Mouse (Mus musculus): Measurements from ENCODE around the gene Duoxa1. TPM values are rescaled to one million over a fixed set of nuclear protein-coding genes. Genes with fewer than 3 reads are reported as not detected.

The Duoxa1 gene
- polyA plus RNA-seq, 1 experiment = 7.9 TPM

DNA sequence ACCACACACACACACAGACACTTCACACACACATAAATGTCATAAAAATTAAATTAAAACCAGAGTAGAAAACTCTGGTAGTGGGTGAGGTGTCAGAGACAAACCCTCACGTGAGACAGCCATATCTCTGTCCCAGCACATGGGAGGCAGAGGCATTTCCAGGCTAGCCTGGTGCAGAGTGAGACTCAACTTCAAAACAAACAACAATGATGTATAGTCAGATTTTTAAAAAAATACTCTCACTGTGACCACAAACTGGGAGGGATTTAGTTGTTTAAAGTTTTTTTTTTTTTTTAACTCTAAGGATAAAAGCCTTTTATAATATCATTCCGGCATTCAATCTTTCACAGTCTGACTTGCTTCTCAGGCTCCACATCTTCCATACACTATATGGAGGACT lies 11.8 kb upstream of the Duoxa1 start:
- H3K36me3 ChIP-seq (ENCODE audit: control insufficient read depth, insufficient read depth) = no peaks in the 10 kb centered on the region
- no peak overlapping the region for H3K4me3 ChIP-seq (ENCODE audit: insufficient read depth, poor library complexity, severe bottlenecking)
- H3K79me3 ChIP-seq (ENCODE audit: low read depth) = no peaks in the 10 kb centered on the region
- H3K79me2 ChIP-seq (ENCODE audit: control insufficient read depth, insufficient read depth) = no peaks in the 10 kb centered on the region
- TF ChIP-seq CTCF (IDR thresholded peaks at IDR 0.05; ENCODE audit: control insufficient read depth, insufficient read depth, insufficient read length) = no peak
- no peak for TF ChIP-seq FOSL1 (IDR thresholded peaks at IDR 0.05; ENCODE audit: insufficient read depth, low read length, poor library complexity, severe bottlenecking)
- TF ChIP-seq MYOD1 (IDR thresholded peaks at IDR 0.05; ENCODE audit: control insufficient read depth, insufficient read length, low read depth) = no peak
- TF ChIP-seq USF1 (IDR thresholded peaks at IDR 0.05; ENCODE audit: low read depth) = no peak
- no peak for TF ChIP-seq MAX (IDR thresholded peaks at IDR 0.05)
- no peak for TF ChIP-seq MYOG (IDR thresholded peaks at IDR 0.05; ENCODE audit: control insufficient read depth, extremely low read depth, insufficient read length)
- TF ChIP-seq CEBPB (IDR thresholded peaks at IDR 0.05; ENCODE audit: low read depth) = no peak
- H3ac ChIP-seq (ENCODE audit: control insufficient read depth, insufficient read length, low read depth) = no peak overlapping the region
- H3K27me3 ChIP-seq (ENCODE audit: control insufficient read depth, insufficient read depth, insufficient read length) = no peaks in the 10 kb centered on the region

DNA sequence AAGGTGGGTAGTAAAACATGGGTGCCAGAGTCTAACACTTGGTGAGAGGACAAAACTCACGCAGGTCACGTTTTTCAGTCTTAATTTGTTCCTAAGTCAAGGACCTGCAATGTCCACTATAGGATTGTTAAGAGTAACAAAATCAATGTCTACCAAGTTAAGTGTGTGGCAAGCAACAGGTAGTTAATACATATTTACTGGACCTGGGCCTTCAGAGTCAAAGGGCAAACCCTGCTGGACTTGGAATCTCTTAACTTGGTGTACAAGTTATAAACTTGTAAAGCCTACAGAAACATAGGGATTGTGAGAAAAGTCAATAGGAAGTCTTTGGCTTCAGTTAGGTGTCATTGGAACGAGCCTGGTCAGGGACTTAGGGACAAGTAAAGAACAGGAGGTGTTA lies 11.1 kb upstream of the Duoxa1 start:
- Histone ChIP-seq H3K79me3 (ENCODE audit: low read depth) (no peaks in the 10 kb centered on the region), H3ac (ENCODE audit: control insufficient read depth, insufficient read length, low read depth) (no peak overlapping the region), H3K79me2 (ENCODE audit: control insufficient read depth, insufficient read depth) (no peaks in the 10 kb centered on the region), H3K4me3 (ENCODE audit: insufficient read depth, poor library complexity, severe bottlenecking) (no peak overlapping the region), H3K27me3 (ENCODE audit: control insufficient read depth, insufficient read depth, insufficient read length) (no peaks in the 10 kb centered on the region), H3K36me3 (ENCODE audit: control insufficient read depth, insufficient read depth) (no peaks in the 10 kb centered on the region)
- TF ChIP-seq FOSL1 (IDR thresholded peaks at IDR 0.05; ENCODE audit: insufficient read depth, low read length, poor library complexity, severe bottlenecking) = no peak
- no peak for TF ChIP-seq CTCF (IDR thresholded peaks at IDR 0.05; ENCODE audit: control insufficient read depth, insufficient read depth, insufficient read length)
- TF ChIP-seq MYOD1 (IDR thresholded peaks at IDR 0.05; ENCODE audit: control insufficient read depth, insufficient read length, low read depth) = no peak
- TF ChIP-seq CEBPB (IDR thresholded peaks at IDR 0.05; ENCODE audit: low read depth) = no peak
- no peak for TF ChIP-seq MAX (IDR thresholded peaks at IDR 0.05)
- no peak for TF ChIP-seq MYOG (IDR thresholded peaks at IDR 0.05; ENCODE audit: control insufficient read depth, extremely low read depth, insufficient read length)
- no peak for TF ChIP-seq USF1 (IDR thresholded peaks at IDR 0.05; ENCODE audit: low read depth)

DNA sequence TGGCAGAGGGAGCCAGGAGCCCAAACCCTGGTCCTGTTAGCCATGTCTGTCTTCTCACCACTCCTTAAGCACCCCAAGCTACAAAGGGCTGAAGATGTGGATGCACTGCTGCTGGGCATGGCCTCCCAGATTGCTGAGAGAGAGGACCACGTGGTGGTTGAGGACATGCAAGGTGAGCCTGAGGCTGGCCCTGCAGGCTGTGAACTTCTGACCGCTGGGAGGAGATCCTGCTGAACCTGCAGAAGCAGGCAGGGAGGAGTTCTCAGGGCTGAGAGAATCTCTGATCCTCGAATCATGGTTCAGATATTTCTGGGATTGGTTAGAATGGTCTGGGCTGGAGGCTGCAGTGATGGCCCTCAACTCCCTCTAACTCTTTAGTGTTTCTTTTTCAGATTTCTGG lies 10.4 kb upstream of the Duoxa1 start:
- H3ac ChIP-seq (ENCODE audit: control insufficient read depth, insufficient read length, low read depth) = no peak overlapping the region
- no peak for TF ChIP-seq CTCF (IDR thresholded peaks at IDR 0.05; ENCODE audit: control insufficient read depth, insufficient read depth, insufficient read length)
- no peak for TF ChIP-seq MYOG (IDR thresholded peaks at IDR 0.05; ENCODE audit: control insufficient read depth, extremely low read depth, insufficient read length)
- TF ChIP-seq CEBPB (IDR thresholded peaks at IDR 0.05; ENCODE audit: low read depth) = no peak
- no peak for TF ChIP-seq FOSL1 (IDR thresholded peaks at IDR 0.05; ENCODE audit: insufficient read depth, low read length, poor library complexity, severe bottlenecking)
- TF ChIP-seq USF1 (IDR thresholded peaks at IDR 0.05; ENCODE audit: low read depth) = no peak
- no peak for TF ChIP-seq MYOD1 (IDR thresholded peaks at IDR 0.05; ENCODE audit: control insufficient read depth, insufficient read length, low read depth)
- TF ChIP-seq MAX (IDR thresholded peaks at IDR 0.05) = no peak
- H3K79me2 ChIP-seq (ENCODE audit: control insufficient read depth, insufficient read depth) = no peaks in the 10 kb centered on the region
- H3K79me3 ChIP-seq (ENCODE audit: low read depth) = no peaks in the 10 kb centered on the region
- no peaks in the 10 kb centered on the region for H3K36me3 ChIP-seq (ENCODE audit: control insufficient read depth, insufficient read depth)
- no peak overlapping the region for H3K4me3 ChIP-seq (ENCODE audit: insufficient read depth, poor library complexity, severe bottlenecking)
- no peaks in the 10 kb centered on the region for H3K27me3 ChIP-seq (ENCODE audit: control insufficient read depth, insufficient read depth, insufficient read length)

- no peak overlapping the region for H3K4me3 ChIP-seq (ENCODE audit: insufficient read depth, poor library complexity, severe bottlenecking)
- H3K36me3 ChIP-seq (ENCODE audit: control insufficient read depth, insufficient read depth) = no peaks in the 10 kb centered on the region
- H3K27me3 ChIP-seq (ENCODE audit: control insufficient read depth, insufficient read depth, insufficient read length) = no peaks in the 10 kb centered on the region
- H3K79me2 ChIP-seq (ENCODE audit: control insufficient read depth, insufficient read depth) = no peaks in the 10 kb centered on the region
- no peak overlapping the region for H3ac ChIP-seq (ENCODE audit: control insufficient read depth, insufficient read length, low read depth)
- H3K79me3 ChIP-seq (ENCODE audit: low read depth) = no peaks in the 10 kb centered on the region
- TF ChIP-seq USF1 (IDR thresholded peaks at IDR 0.05; ENCODE audit: low read depth) (no peak), FOSL1 (IDR thresholded peaks at IDR 0.05; ENCODE audit: insufficient read depth, low read length, poor library complexity, severe bottlenecking) (no peak), MAX (IDR thresholded peaks at IDR 0.05) (no peak), CTCF (IDR thresholded peaks at IDR 0.05; ENCODE audit: control insufficient read depth, insufficient read depth, insufficient read length) (no peak), CEBPB (IDR thresholded peaks at IDR 0.05; ENCODE audit: low read depth) (no peak)
These were observed 3.9 kb upstream of the Duoxa1 start for GRCm38 (mm10) chr2:122317384-122317783.

DNA sequence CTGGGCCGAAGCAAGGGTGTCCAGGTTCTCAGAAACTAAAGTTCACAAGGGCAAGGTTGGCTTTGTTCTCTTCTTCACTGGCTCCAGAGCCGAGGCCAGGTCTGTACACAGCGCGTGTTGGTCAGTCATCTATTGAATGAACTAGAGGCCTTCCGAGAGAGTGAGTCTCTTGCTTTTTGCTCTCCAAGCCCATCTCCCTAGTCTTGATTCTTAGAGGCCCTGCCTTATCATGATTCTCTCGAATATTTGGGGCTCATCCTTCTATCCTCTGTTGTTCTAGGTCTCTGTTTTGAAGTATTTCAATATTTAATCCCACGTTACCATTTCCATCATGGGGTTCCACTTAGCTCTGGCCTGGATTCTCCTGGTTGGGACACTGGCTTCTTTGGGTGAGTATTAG lies 1.8 kb upstream of the Duoxa1 start, which contains the start of gene Duox1:
Gene Duox1 (plus strand): TSS at position 301 of the 400 bp plus-strand sequence.
- Histone ChIP-seq H3K79me3 (ENCODE audit: low read depth) (no peaks in the 10 kb centered on the region), H3K79me2 (ENCODE audit: control insufficient read depth, insufficient read depth) (no peaks in the 10 kb centered on the region), H3K36me3 (ENCODE audit: control insufficient read depth, insufficient read depth) (no peaks in the 10 kb centered on the region), H3K4me3 (ENCODE audit: insufficient read depth, poor library complexity, severe bottlenecking) (no peak within 1 kb of the TSS), H3K27me3 (ENCODE audit: control insufficient read depth, insufficient read depth, insufficient read length) (no peaks in the 10 kb centered on the region), H3ac (ENCODE audit: control insufficient read depth, insufficient read length, low read depth) (no peak within 1 kb of the TSS)
- TF ChIP-seq MYOG (IDR thresholded peaks at IDR 0.05; ENCODE audit: control insufficient read depth, extremely low read depth, insufficient read length) (no peak), MYOD1 (IDR thresholded peaks at IDR 0.05; ENCODE audit: control insufficient read depth, insufficient read length, low read depth) (no peak), CEBPB (IDR thresholded peaks at IDR 0.05; ENCODE audit: low read depth) (no peak), MAX (IDR thresholded peaks at IDR 0.05) (no peak), FOSL1 (IDR thresholded peaks at IDR 0.05; ENCODE audit: insufficient read depth, low read length, poor library complexity, severe bottlenecking) (no peak), CTCF (IDR thresholded peaks at IDR 0.05; ENCODE audit: control insufficient read depth, insufficient read depth, insufficient read length) (no peak), USF1 (IDR thresholded peaks at IDR 0.05; ENCODE audit: low read depth) (no peak)

Data from C2C12 (cell line).